Mouse (Mus musculus) hindbrain, embryonic 16.5 days (tissue): ENCODE measurements around the gene Fgf15. TPM values are rescaled to one million over a fixed set of nuclear protein-coding genes. Genes with fewer than 3 reads are reported as not detected.

Experiments
- ATAC-seq: fragments of 200-750 bp; cut with Nextera tagmentation; 2 replicates; pipeline ENCODE4 v1.8.0; 2017; ENCODE audit warnings: moderate TSS enrichment, moderate library complexity
- H3K27ac ChIP-seq: fragments of 300-500 bp; sonication (generic); 2 replicates; pipeline ENCODE4 v1.5.1; 2014; ENCODE audit warnings: low read depth, mild to moderate bottlenecking, control low read depth, low read length, moderate library complexity
- H3K27me3 ChIP-seq: fragments of 300-500 bp; sonication (generic); replicated peaks from 2 replicates; pipeline ENCODE4 v1.6.1; 2014; ENCODE audit warnings: low read length; ENCODE audit not compliant: control insufficient read depth, insufficient read depth
- H3K36me3 ChIP-seq: fragments of 300-500 bp; sonication (generic); 2 replicates; pipeline ENCODE4 v1.6.1; 2014; ENCODE audit warnings: mild to moderate bottlenecking, low read length, moderate library complexity, mixed read lengths; ENCODE audit not compliant: control insufficient read depth, insufficient read depth
- H3K4me1 ChIP-seq: fragments of 300-500 bp; sonication (generic); 2 replicates; pipeline ENCODE4 v1.6.1; 2014; ENCODE audit warnings: low read depth, low read length; ENCODE audit not compliant: control insufficient read depth, insufficient read depth
- H3K4me2 ChIP-seq: fragments of 300-500 bp; sonication (generic); 2 replicates; pipeline ENCODE4 v1.6.1; 2014; ENCODE audit warnings: mild to moderate bottlenecking, low read length, control low read depth, moderate library complexity
- H3K4me3 ChIP-seq: fragments of 300-500 bp; sonication (generic); 2 replicates; pipeline ENCODE4 v1.5.1; 2014; ENCODE audit warnings: mild to moderate bottlenecking, low read length, control low read depth, moderate library complexity
- H3K9ac ChIP-seq: fragments of 300-500 bp; sonication (generic); 2 replicates; pipeline ENCODE4 v1.6.1; 2014; ENCODE audit warnings: low read depth, mild to moderate bottlenecking, control low read depth, low read length, moderate library complexity
- H3K9me3 ChIP-seq: fragments of 300-500 bp; sonication (generic); 2 replicates; pipeline ENCODE4 v1.6.1; 2014; ENCODE audit warnings: mild to moderate bottlenecking, low read length, moderate library complexity; ENCODE audit not compliant: control insufficient read depth
- WGBS: fragments of 180-500 bp; shearing (Covaris S2); extraction: QIAGEN DNeasy Blood & Tissue Kit; methylation state at CpG from one replicate; pipeline ENCODE4 v1.1.7; 2014; 5-methylcytosine and 5-hydroxymethylcytosine counted together
- polyA plus RNA-seq: library from polyadenylated mRNA; unstranded; fragments of >200 nt; fragmentation: Nextera tagmentation; extraction: Ambion mirVana; gene quantifications from 2 replicates; pipeline ENCODE4 v1.2.1, GENCODE M21; 2015

The Fgf15 gene
- polyA plus RNA-seq, 1 experiment from 2014 or later, result 22.7 TPM

DNA sequence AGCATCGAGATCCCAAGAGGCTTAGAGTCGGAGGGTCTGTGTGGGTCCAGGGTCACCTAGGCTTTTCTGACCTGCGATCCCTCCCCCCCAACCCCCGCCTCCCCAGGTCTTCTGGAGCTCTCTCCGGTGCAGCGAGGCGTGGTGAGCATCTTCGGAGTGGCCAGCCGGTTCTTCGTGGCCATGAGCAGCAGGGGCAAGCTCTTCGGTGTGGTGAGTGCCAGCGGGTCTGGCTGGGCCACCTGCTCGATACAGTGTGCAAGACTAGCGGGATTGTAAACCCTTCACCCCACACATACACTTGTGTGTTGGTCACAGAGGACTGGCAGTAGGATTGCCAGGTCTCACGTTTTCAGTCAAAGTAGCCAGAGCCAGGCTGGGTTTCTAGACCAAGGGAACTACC is 34.2 kb upstream of the Fgf15 start:
- H3K4me3 ChIP-seq, result peak overlapping the region; percentile 20
- peaks cover 13% of the 10 kb centered on the region for H3K4me1 ChIP-seq
- peak overlapping the region; percentile 39; the same call in 1 of the 2 replicates for H3K4me2 ChIP-seq
- no peak for ATAC-seq
- no peaks in the 10 kb centered on the region for H3K36me3 ChIP-seq
- H3K27me3 ChIP-seq, result peaks cover 51% of the 10 kb centered on the region
- whole genome bisulfite sequencing, result 2% methylated on average over 15 of the region's 15 CpGs
- no peak overlapping the region for H3K27ac ChIP-seq
- H3K9ac ChIP-seq, result no peak overlapping the region
- no peaks in the 10 kb centered on the region for H3K9me3 ChIP-seq

DNA sequence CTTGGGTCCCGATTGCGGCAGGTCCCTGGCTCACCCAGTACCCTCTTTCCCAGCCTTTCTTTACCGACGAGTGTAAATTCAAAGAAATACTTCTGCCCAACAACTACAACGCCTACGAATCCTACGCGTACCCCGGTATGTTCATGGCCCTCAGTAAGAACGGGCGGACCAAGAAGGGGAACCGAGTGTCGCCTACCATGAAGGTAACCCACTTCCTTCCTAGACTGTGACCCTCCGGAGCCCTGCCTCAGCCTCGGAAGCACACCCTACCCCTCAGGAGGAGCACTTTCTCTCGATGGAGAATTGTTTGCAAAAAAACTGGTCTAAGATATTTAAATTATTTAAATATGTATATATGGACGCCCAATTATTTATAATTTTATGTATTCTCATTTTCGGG is 33.6 kb upstream of the Fgf15 start:
- Histone ChIP-seq H3K9me3 (no peaks in the 10 kb centered on the region), H3K4me1 (peaks cover 13% of the 10 kb centered on the region), H3K4me3 (no peak overlapping the region), H3K36me3 (no peaks in the 10 kb centered on the region), H3K27ac (no peak overlapping the region), H3K9ac (no peak overlapping the region), H3K4me2 (no peak overlapping the region), H3K27me3 (peaks cover 51% of the 10 kb centered on the region)
- 5% methylated on average over 18 of the region's 18 CpGs for WGBS
- ATAC-seq, result no peak

DNA sequence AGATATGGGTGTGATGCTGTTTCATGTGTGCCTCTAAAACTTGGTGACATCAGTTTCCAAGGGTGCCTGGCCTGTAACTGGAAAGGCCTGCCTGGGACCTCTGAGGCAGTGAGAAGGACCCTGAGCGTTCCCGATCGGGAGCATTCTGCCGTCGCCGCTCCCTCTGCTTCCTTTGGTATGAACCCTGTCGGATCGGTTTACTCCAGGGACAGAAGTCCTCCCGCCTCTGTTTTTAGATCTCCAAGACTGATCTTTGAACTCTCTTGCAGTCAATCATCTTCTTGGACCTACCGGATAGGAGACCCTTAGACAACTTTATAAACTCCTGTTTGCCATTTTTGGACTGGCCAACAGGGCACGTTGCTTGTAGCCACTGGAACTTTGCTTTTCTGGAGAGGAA is 33.1 kb upstream of the Fgf15 start:
- peaks cover 51% of the 10 kb centered on the region for H3K27me3 ChIP-seq
- no peak for ATAC-seq
- WGBS, result 3% methylated on average over 11 of the region's 11 CpGs

DNA sequence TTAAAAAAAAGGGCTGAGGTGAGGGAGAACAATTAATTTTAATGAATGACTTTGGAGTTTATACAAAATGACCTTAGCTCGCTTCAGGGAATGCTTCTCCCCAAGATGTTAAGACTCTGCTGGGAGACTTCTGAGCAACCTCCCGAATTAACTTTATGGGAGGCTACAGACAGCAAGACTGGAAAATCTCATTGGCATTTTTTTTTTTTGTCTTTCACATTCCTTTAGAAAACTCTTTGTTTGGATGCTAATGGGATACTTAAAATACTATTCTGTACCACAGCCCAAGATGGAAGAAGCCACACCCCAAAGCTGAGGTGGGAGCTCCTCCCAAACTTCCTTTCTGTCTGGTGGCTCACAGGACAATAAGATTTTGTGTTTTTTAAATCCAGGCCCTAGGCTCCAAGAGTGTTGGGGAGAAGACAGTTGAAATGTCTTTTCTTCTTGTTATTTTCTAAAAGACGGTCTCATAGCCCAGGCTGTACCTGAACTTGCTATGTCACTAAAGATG is 32.1 kb upstream of the Fgf15 start:
- peaks cover 13% of the 10 kb centered on the region for H3K4me1 ChIP-seq
- peaks cover 51% of the 10 kb centered on the region for H3K27me3 ChIP-seq
- H3K4me2 ChIP-seq, result no peak overlapping the region
- no peak overlapping the region for H3K9ac ChIP-seq
- no peak overlapping the region for H3K27ac ChIP-seq
- H3K4me3 ChIP-seq, result no peak overlapping the region
- no peaks in the 10 kb centered on the region for H3K9me3 ChIP-seq
- 48% methylated on average over 3 of the region's 3 CpGs for WGBS
- no peaks in the 10 kb centered on the region for H3K36me3 ChIP-seq
- ATAC-seq, result no peak

More for the DNA sequence above, 33.1 kb upstream of the Fgf15 start:
- Histone ChIP-seq H3K9me3 (no peaks in the 10 kb centered on the region), H3K27ac (no peak overlapping the region), H3K4me1 (peaks cover 13% of the 10 kb centered on the region), H3K36me3 (no peaks in the 10 kb centered on the region), H3K4me3 (no peak overlapping the region), H3K9ac (no peak overlapping the region), H3K4me2 (no peak overlapping the region)

DNA sequence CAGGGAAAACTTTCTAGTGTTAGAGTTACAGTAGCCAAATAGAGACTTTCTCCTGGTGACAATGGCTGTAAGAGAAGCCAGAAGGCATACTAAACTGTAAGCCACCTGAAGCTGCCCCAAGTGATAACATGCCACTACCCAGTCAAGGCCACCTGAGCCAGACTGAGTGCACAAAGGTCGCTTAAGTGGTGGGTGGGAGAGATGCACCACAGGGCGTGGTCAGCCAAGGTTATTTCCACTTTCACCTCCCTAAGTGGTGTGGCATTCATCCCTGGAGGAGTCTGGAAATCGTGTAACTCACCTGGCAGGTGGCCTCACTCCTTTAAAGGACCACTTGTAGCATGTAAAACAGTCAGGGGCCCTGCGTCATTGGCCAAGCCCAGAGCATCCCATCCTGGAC is 29.2 kb upstream of the Fgf15 start:
- Histone ChIP-seq H3K4me1 (no peaks in the 10 kb centered on the region), H3K4me3 (no peak overlapping the region), H3K36me3 (no peaks in the 10 kb centered on the region), H3K4me2 (no peak overlapping the region), H3K9ac (no peak overlapping the region), H3K27me3 (peaks cover 25% of the 10 kb centered on the region), H3K27ac (no peak overlapping the region), H3K9me3 (no peaks in the 10 kb centered on the region)
- 78% methylated on average over 4 of the region's 4 CpGs for WGBS
- no peak for ATAC-seq

DNA sequence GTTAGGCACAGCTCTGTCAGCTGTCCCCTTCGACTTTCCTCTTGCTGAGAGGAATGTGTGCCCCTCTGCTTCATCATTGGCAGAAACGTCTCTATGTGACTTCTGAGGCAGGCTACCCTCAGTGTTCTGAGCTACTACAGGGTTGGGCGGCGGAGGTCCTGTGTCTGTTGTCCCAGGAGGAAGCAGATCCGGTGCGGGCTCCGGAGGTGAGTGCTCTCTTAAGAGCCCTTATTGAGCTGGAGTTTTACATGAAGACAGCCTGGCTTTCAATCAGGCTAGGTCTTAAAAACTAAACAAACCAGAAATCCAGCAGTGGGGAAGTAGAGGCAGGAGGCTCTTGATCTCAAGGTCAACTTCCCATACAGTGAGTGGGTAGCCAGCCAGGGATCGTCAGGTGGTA is 28.7 kb upstream of the Fgf15 start:
- no peak overlapping the region for H3K4me3 ChIP-seq
- no peak overlapping the region for H3K9ac ChIP-seq
- H3K27ac ChIP-seq, result no peak overlapping the region
- no peak for ATAC-seq
- no peaks in the 10 kb centered on the region for H3K36me3 ChIP-seq
- no peak overlapping the region for H3K4me2 ChIP-seq
- H3K9me3 ChIP-seq, result no peaks in the 10 kb centered on the region
- H3K27me3 ChIP-seq, result peaks cover 25% of the 10 kb centered on the region
- 78% methylated on average over 8 of the region's 8 CpGs for WGBS
- H3K4me1 ChIP-seq, result no peaks in the 10 kb centered on the region

DNA sequence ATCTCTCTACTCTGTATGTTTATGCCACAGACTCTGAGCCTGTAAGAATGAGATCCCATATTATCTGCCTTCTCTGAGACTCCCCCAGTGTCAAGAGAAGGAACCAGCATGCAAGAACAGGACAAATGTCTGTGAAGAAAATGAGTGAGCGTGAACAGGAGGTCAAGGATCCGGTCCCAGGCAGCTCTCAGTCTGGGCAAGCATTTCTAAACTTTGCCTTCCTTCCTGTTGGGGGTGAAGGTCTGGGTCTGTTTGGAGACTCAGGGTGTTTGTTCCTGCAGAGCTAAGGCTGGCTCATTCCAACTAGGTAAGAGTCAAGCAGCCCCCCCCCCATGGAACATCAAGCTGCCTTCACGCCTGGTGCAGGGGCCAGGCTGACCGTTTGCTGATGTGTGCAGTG is 23.9 kb upstream of the Fgf15 start:
- WGBS, result 79% methylated on average over 4 of the region's 4 CpGs
- Histone ChIP-seq H3K9ac (no peak overlapping the region), H3K36me3 (no peaks in the 10 kb centered on the region), H3K9me3 (no peaks in the 10 kb centered on the region), H3K4me1 (no peaks in the 10 kb centered on the region), H3K4me3 (no peak overlapping the region), H3K27me3 (no peaks in the 10 kb centered on the region), H3K27ac (no peak overlapping the region), H3K4me2 (no peak overlapping the region)
- ATAC-seq, result no peak

DNA sequence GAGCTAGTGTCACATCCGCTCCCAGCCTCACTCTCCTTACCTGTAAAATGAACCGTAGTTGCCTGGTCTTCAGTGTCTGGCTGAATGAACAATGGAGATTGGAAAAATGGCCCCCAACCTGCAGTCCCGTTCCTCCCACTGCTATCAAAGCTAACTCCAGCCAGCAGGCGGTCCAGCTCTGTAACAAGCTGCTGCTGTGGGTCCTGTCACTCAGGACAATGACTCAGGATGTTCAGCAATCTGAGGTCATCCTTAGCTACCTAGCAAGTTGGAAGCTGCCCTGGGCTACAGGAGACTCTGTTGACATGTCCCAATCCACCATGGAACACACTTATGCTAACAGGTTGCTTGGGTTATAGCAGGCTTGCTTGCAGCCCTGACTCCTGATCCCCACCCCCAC is 23.2 kb upstream of the Fgf15 start:
- 70% methylated on average over 4 of the region's 4 CpGs for WGBS
- H3K27me3 ChIP-seq, result no peaks in the 10 kb centered on the region
- no peaks in the 10 kb centered on the region for H3K36me3 ChIP-seq
- H3K4me3 ChIP-seq, result no peak overlapping the region
- H3K9me3 ChIP-seq, result no peaks in the 10 kb centered on the region
- no peaks in the 10 kb centered on the region for H3K4me1 ChIP-seq
- no peak overlapping the region for H3K27ac ChIP-seq
- ATAC-seq, result no peak
- no peak overlapping the region for H3K9ac ChIP-seq
- no peak overlapping the region for H3K4me2 ChIP-seq

DNA sequence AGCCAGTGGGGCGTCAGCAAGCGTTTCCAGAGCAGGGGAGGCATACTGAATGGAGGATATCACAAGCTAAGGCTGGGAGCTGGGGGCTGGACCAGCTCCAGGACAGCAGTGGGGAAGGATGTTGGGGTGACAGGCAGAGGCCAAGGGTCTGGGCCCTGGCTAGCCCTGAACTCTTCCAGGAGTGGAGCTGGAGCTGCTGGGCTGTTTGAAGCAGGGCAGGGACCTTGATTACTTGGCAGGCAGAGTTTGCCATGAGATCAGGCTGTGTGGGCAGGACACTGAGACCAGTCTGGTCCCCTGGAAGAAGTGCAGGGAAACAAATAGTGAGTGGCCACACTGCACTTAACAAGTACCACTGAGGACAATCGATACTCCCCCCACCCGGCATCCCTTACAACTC is 22.1 kb upstream of the Fgf15 start:
- 85% methylated on average over 4 of the region's 4 CpGs for WGBS
- ATAC-seq, result no peak
- H3K27ac ChIP-seq, result no peak overlapping the region
- no peak overlapping the region for H3K9ac ChIP-seq
- no peak overlapping the region for H3K4me2 ChIP-seq
- no peaks in the 10 kb centered on the region for H3K27me3 ChIP-seq
- no peaks in the 10 kb centered on the region for H3K4me1 ChIP-seq
- H3K4me3 ChIP-seq, result no peak overlapping the region
- H3K36me3 ChIP-seq, result no peaks in the 10 kb centered on the region
- no peaks in the 10 kb centered on the region for H3K9me3 ChIP-seq

DNA sequence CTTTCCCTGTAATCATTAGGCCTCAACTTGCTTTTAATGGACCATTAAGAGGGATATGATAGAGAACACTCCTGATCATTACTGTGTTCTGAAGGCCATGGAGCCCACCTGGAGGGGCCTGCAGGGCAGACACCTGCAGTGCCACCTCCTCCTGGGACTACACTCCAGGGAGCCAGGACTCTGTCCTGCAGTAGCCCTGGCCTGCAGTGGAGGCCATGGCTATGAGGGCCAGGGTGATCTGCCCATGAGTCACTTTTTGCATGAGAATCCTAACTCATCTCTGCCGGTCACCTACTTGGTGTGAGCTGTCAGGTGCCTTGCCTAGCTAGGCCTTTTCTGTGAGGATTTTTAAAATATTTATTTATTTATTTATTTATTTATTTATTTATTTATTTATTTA is 17.9 kb upstream of the Fgf15 start:
- H3K9me3 ChIP-seq, result no peaks in the 10 kb centered on the region
- H3K27ac ChIP-seq, result no peak overlapping the region
- H3K4me3 ChIP-seq, result no peak overlapping the region
- 94% methylated on average over 1 of the region's 1 CpGs for WGBS
- H3K4me2 ChIP-seq, result no peak overlapping the region
- H3K9ac ChIP-seq, result no peak overlapping the region
- no peaks in the 10 kb centered on the region for H3K4me1 ChIP-seq
- no peaks in the 10 kb centered on the region for H3K27me3 ChIP-seq
- no peak for ATAC-seq
- H3K36me3 ChIP-seq, result no peaks in the 10 kb centered on the region
